Mouse (Mus musculus): ENCODE data around the gene Arhgap23. TPM values are rescaled to one million over a fixed set of nuclear protein-coding genes. Genes with fewer than 3 reads are reported as not detected.

The Arhgap23 gene
- polyA plus RNA-seq, 1 experiment from 2014 or later: 5.0 TPM

DNA sequence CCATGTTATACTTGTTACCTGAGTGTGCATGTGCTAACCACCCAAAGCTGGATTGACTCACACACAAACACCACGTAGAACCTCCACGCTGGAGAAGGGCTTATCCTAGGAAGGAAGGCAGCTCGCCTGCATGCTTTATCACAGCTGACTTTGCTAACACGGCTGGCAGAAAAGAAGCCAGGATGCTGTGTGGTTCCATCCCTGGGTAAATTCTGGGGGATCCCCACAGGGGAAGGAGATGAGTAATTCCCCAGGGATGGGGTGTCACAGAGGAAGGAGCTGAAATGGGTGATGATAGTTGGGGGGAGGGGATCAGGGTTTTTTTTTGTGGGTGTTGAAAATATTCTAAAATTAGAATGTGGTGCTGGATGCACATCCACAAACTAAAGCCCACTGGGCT, 90.5 kb downstream of the Arhgap23 start:
- H3K4me1 ChIP-seq (replicated peaks; ENCODE audit: control insufficient read depth, insufficient read depth, low read length): no peaks in the 10 kb centered on the region
- peaks cover 9% of the 10 kb centered on the region for H3K27me3 ChIP-seq (replicated peaks; ENCODE audit: control insufficient read depth, insufficient read depth, low read length)
- H3K4me2 ChIP-seq (ENCODE audit: low read length): no peak overlapping the region
- H3K27ac ChIP-seq (ENCODE audit: low read depth): no peak overlapping the region
- no peaks in the 10 kb centered on the region for H3K9me3 ChIP-seq (ENCODE audit: control insufficient read depth, low read length)
- no peak for ATAC-seq (replicated peaks; ENCODE audit: low FRiP score, low TSS enrichment, low read depth)
- H3K4me3 ChIP-seq (ENCODE audit: low read depth, low read length): no peak overlapping the region
- H3K9ac ChIP-seq (ENCODE audit: low read length): no peak overlapping the region
- DNase-seq (ENCODE audit: low spot score): no peak
- no peaks in the 10 kb centered on the region for H3K36me3 ChIP-seq (ENCODE audit: control insufficient read depth, insufficient read depth, low read length)
- 73% methylated on average over 4 of the region's 4 CpGs for WGBS

DNA sequence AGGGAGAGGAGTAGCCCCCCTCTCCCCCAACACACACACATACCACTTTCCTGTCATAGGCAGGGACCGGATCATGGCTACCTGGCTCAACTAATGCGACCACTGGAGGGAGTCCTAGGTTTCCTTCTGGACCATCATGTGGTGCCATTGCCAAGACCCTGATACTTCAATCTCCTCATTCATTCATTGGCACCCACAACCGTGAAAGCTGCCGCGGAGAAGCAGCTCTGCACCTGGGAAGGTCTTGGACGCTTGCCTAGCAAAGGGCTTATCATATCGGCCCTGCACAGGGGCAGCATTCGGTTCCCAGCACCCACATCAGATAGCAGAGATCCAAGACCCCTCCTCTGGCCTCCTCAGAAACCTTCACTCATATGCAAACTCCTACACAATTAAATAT, 91.0 kb downstream of the Arhgap23 start:
- Histone ChIP-seq H3K4me3 (ENCODE audit: low read depth, low read length) (no peak overlapping the region), H3K4me2 (ENCODE audit: low read length) (no peak overlapping the region), H3K27me3 (replicated peaks; ENCODE audit: control insufficient read depth, insufficient read depth, low read length) (peaks cover 3% of the 10 kb centered on the region), H3K27ac (ENCODE audit: low read depth) (no peak overlapping the region), H3K9me3 (ENCODE audit: control insufficient read depth, low read length) (no peaks in the 10 kb centered on the region), H3K4me1 (replicated peaks; ENCODE audit: control insufficient read depth, insufficient read depth, low read length) (no peaks in the 10 kb centered on the region), H3K9ac (ENCODE audit: low read length) (no peak overlapping the region), H3K36me3 (ENCODE audit: control insufficient read depth, insufficient read depth, low read length) (no peaks in the 10 kb centered on the region)
- DNase-seq (ENCODE audit: low spot score) (no peak), ATAC-seq (replicated peaks; ENCODE audit: low FRiP score, low TSS enrichment, low read depth) (no peak)
- 58% methylated on average over 8 of the region's 8 CpGs for WGBS

DNA sequence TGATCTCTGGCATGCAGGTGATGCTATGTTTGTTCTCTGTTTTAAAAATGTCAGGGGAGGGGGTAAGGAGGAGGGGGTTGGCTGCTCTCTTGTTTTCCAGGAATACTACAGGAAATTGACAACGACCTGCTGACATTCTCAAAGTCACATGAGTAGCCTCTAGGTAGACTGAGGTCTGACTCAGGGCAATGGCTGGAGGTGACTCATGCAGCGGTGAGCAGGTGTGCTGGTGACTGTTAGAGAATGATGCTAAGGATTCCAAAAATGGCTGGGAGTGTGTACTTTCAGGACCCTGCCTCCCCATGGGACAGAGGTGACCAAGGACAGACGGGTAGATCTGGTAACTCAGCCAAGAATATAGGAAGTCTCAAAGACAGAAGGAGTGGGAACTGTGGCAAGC, 92.9 kb downstream of the Arhgap23 start:
- H3K4me1 ChIP-seq (replicated peaks; ENCODE audit: control insufficient read depth, insufficient read depth, low read length): no peaks in the 10 kb centered on the region; the same call in 1 of the 2 replicates
- no peaks in the 10 kb centered on the region; the same call in 1 of the 2 replicates for H3K27me3 ChIP-seq (replicated peaks; ENCODE audit: control insufficient read depth, insufficient read depth, low read length)
- DNase-seq (ENCODE audit: low spot score) (no peak), ATAC-seq (replicated peaks; ENCODE audit: low FRiP score, low TSS enrichment, low read depth) (no peak)
- H3K4me3 ChIP-seq (ENCODE audit: low read depth, low read length): no peak overlapping the region
- 82% methylated on average over 3 of the region's 3 CpGs for WGBS
- H3K36me3 ChIP-seq (ENCODE audit: control insufficient read depth, insufficient read depth, low read length): no peaks in the 10 kb centered on the region
- H3K27ac ChIP-seq (ENCODE audit: low read depth): no peak overlapping the region
- no peak overlapping the region for H3K9ac ChIP-seq (ENCODE audit: low read length)
- H3K4me2 ChIP-seq (ENCODE audit: low read length): no peak overlapping the region
- H3K9me3 ChIP-seq (ENCODE audit: control insufficient read depth, low read length): no peaks in the 10 kb centered on the region

DNA sequence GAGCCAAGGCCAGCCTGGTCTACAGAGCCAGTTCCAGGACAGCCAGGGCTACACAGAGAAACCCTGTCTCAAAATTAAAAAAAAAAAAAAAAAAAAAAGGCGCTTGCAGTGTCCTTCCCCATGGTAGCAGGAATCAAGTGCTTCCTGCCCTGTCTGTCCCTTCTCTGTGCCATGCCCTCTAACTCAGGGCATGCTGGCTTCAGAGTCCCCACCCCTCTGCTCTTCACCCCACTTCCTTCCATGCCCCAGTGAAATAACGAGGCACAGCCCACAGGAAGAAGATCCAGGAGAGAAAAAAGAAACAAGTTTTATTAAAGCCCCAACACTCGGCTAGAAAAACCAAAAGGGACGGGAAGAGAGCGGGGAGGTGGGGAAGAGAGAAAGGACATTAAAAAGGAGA, 93.7 kb downstream of the Arhgap23 start:
- WGBS: 39% methylated on average over 5 of the region's 5 CpGs
- no peak for DNase-seq (ENCODE audit: low spot score)
- H3K27ac ChIP-seq (ENCODE audit: low read depth): no peak overlapping the region

DNA sequence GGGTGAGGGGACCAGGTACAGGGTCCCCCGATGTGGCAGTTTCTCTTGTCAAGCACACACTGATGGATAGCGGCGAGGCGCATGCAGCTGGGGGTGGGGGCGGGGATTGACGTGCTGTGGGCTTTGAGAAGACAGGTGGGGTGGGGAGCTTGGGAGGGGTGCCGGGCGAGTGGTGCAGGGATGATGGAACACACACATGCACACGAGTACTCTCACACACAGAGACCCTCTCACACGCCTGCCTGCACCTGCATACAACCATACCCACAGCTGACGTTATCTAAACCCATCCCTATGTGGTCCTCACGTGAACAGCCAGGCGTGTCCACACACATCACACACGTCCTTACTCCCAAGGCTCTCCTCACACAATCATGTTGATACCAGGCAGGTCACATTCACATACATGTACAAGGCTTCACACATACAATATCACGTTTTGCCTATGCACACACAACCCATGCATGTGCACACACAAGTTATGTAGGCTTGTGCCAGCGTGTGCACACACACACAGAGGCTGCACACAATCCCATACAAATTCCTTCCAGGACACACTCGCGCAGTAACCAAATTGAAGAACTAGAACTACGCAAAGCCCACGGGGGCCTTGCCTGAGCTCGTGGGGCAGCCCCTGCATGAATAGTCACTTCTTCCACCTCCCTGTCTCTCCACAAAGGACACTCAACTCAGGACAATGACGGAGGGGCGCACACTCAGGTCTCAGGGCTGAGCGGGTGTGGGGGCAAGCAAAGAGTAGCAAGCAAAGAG, 94.6 kb downstream of the Arhgap23 start:
- no peaks in the 10 kb centered on the region; the same call in 1 of the 2 replicates for H3K27me3 ChIP-seq (replicated peaks; ENCODE audit: control insufficient read depth, insufficient read depth, low read length)
- H3K9me3 ChIP-seq (ENCODE audit: control insufficient read depth, low read length): no peaks in the 10 kb centered on the region
- no peak overlapping the region for H3K9ac ChIP-seq (ENCODE audit: low read length)
- ATAC-seq (replicated peaks; ENCODE audit: low FRiP score, low TSS enrichment, low read depth) (no peak), DNase-seq (ENCODE audit: low spot score) (no peak)
- no peaks in the 10 kb centered on the region for H3K36me3 ChIP-seq (ENCODE audit: control insufficient read depth, insufficient read depth, low read length)
- H3K4me3 ChIP-seq (ENCODE audit: low read depth, low read length): no peak overlapping the region
- H3K4me2 ChIP-seq (ENCODE audit: low read length): no peak overlapping the region
- 68% methylated on average over 24 of the region's 24 CpGs for WGBS
- no peak overlapping the region for H3K27ac ChIP-seq (ENCODE audit: low read depth)
- no peaks in the 10 kb centered on the region; the same call in 1 of the 2 replicates for H3K4me1 ChIP-seq (replicated peaks; ENCODE audit: control insufficient read depth, insufficient read depth, low read length)

More for the DNA sequence above, 93.7 kb downstream of the Arhgap23 start:
- H3K4me2 ChIP-seq (ENCODE audit: low read length): no peak overlapping the region
- no peaks in the 10 kb centered on the region for H3K9me3 ChIP-seq (ENCODE audit: control insufficient read depth, low read length)
- H3K27me3 ChIP-seq (replicated peaks; ENCODE audit: control insufficient read depth, insufficient read depth, low read length): no peaks in the 10 kb centered on the region; the same call in 1 of the 2 replicates
- no peak overlapping the region for H3K4me3 ChIP-seq (ENCODE audit: low read depth, low read length)
- no peaks in the 10 kb centered on the region for H3K36me3 ChIP-seq (ENCODE audit: control insufficient read depth, insufficient read depth, low read length)
- H3K4me1 ChIP-seq (replicated peaks; ENCODE audit: control insufficient read depth, insufficient read depth, low read length): no peaks in the 10 kb centered on the region; the same call in 1 of the 2 replicates
- ATAC-seq (replicated peaks; ENCODE audit: low FRiP score, low TSS enrichment, low read depth): no peak
- no peak overlapping the region for H3K9ac ChIP-seq (ENCODE audit: low read length)

DNA sequence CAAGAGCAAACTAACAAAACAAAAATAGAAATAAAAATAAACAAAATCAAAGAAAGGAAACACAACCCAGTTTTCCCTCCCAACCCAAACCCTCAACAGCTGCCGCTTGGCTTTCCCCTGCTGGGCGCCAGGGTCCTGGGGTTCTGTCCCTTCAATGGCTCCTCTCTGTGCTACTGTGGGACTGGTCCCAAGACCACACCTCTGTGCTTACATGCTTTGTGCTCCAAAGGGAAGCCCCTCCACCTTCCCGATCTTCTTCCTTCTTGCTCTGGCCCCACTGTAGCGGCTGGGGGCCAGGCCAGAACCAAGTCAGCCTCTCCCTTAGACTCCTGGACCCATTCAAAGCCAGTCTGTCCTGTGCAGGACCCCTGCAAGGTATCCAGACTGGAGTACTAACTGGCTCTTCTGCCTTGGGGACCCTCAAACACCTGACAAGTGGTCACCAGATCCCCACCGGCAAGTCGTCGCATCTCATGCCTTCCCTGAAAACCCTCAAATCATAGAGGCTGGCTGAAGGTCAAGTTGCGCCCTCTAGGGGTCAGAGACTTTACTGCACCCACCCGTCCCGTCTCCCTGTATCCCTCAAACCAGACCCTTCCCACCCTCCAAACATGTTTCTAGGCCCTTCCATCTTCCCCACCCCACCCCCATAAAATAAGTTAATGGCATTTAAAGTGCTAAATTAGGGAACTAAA, 95.8 kb downstream of the Arhgap23 start:
- no peak overlapping the region for H3K4me2 ChIP-seq (ENCODE audit: low read length)
- H3K9ac ChIP-seq (ENCODE audit: low read length): no peak overlapping the region
- H3K4me1 ChIP-seq (replicated peaks; ENCODE audit: control insufficient read depth, insufficient read depth, low read length): no peaks in the 10 kb centered on the region; the same call in 1 of the 2 replicates
- no peaks in the 10 kb centered on the region; the same call in 1 of the 2 replicates for H3K27me3 ChIP-seq (replicated peaks; ENCODE audit: control insufficient read depth, insufficient read depth, low read length)
- no peak overlapping the region for H3K4me3 ChIP-seq (ENCODE audit: low read depth, low read length)
- 33% methylated on average over 10 of the region's 10 CpGs for WGBS
- 0 out of 2 replicates have a peak overlapping the region, but pooled peaks have one; percentile 22 for H3K27ac ChIP-seq (ENCODE audit: low read depth)
- peak; percentile 83 for DNase-seq (ENCODE audit: low spot score)
- ATAC-seq (replicated peaks; ENCODE audit: low FRiP score, low TSS enrichment, low read depth): no peak
- no peaks in the 10 kb centered on the region for H3K9me3 ChIP-seq (ENCODE audit: control insufficient read depth, low read length)
- H3K36me3 ChIP-seq (ENCODE audit: control insufficient read depth, insufficient read depth, low read length): no peaks in the 10 kb centered on the region

DNA sequence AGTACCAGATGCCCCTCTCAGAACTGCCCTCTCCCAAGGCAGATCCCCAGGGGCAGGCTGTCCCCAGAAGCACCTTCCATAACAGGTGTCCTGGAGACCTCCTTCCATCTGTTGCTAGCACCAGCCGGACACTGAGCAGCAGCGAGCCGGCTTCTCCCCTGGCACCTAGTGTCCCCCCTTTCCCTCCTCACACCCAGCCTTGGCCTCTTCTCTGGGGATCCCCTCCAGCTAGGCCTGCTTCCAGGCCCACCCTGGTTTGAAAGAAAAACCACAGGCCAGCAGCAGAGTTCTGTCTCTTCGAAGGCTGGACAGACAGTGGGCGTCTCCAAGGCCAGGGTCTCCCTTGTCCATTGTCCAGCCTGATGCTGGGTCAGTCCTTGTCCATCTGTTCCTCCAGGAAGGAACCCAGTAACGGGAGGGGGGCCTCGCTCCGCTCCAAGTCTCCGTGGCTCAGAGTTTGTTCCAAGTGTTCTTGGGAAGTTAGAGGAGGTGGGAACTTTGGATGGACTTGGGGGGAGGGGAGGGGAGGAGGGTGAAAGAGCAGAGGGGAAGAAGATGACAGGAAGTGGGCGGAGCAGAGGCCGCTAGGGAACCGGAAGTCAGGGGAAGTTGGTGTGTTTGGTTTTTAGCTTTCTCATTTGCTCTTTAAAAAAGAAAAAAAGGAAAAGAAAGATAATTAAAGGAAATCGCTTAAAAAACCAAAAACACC, 96.5 kb downstream of the Arhgap23 start:
- Histone ChIP-seq H3K9ac (ENCODE audit: low read length) (no peak overlapping the region), H3K4me3 (ENCODE audit: low read depth, low read length) (no peak overlapping the region), H3K36me3 (ENCODE audit: control insufficient read depth, insufficient read depth, low read length) (no peaks in the 10 kb centered on the region), H3K27me3 (replicated peaks; ENCODE audit: control insufficient read depth, insufficient read depth, low read length) (no peaks in the 10 kb centered on the region; the same call in 1 of the 2 replicates), H3K27ac (ENCODE audit: low read depth) (0 out of 2 replicates have a peak overlapping the region, but pooled peaks have one; percentile 22), H3K9me3 (ENCODE audit: control insufficient read depth, low read length) (no peaks in the 10 kb centered on the region), H3K4me1 (replicated peaks; ENCODE audit: control insufficient read depth, insufficient read depth, low read length) (no peaks in the 10 kb centered on the region; the same call in 1 of the 2 replicates), H3K4me2 (ENCODE audit: low read length) (0 out of 2 replicates have a peak overlapping the region, but pooled peaks have one; percentile 11)
- DNase-seq (ENCODE audit: low spot score): no peak
- ATAC-seq (replicated peaks; ENCODE audit: low FRiP score, low TSS enrichment, low read depth): no peak
- 56% methylated on average over 13 of the region's 13 CpGs for WGBS

DNA sequence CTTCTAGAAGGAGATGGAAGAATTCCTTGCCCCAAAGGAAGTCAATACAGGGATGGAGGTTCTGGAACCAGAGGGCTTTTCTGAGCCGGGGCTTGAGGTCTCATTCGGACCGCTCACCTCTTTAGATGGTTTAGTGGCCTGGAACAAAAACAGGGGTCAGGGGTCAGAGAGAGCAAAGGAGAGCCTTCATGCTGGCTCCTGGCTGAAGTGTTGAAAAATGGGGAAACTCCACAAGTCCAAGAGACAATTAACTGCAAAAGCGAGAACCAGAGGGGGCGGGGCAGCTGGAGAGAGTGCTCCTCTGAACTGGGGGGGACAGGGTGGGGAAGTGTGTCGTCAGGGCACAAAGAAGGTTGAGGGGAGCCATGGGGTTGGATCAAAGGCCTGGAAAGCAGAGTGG, 97.2 kb downstream of the Arhgap23 start:
- Histone ChIP-seq H3K4me1 (replicated peaks; ENCODE audit: control insufficient read depth, insufficient read depth, low read length) (no peaks in the 10 kb centered on the region; the same call in 1 of the 2 replicates), H3K9me3 (ENCODE audit: control insufficient read depth, low read length) (no peaks in the 10 kb centered on the region), H3K27me3 (replicated peaks; ENCODE audit: control insufficient read depth, insufficient read depth, low read length) (no peaks in the 10 kb centered on the region; the same call in 1 of the 2 replicates), H3K4me3 (ENCODE audit: low read depth, low read length) (no peak overlapping the region), H3K4me2 (ENCODE audit: low read length) (0 out of 2 replicates have a peak overlapping the region, but pooled peaks have one; percentile 11), H3K9ac (ENCODE audit: low read length) (no peak overlapping the region), H3K36me3 (ENCODE audit: control insufficient read depth, insufficient read depth, low read length) (no peaks in the 10 kb centered on the region), H3K27ac (ENCODE audit: low read depth) (no peak overlapping the region)
- 75% methylated on average over 6 of the region's 6 CpGs for WGBS
- ATAC-seq (replicated peaks; ENCODE audit: low FRiP score, low TSS enrichment, low read depth) (no peak), DNase-seq (ENCODE audit: low spot score) (no peak)

All from intestine, embryonic 14.5 days (tissue).